Mouse (Mus musculus) neural tube, embryonic 14.5 days (tissue): Measurements from ENCODE around the gene Ehd3. TPM values are rescaled to one million over a fixed set of nuclear protein-coding genes. Genes with fewer than 3 reads are reported as not detected.

Source experiments
- ATAC-seq: fragments of 200-750 bp; cut with Nextera tagmentation; 2 replicates; pipeline ENCODE4 v1.8.0; 2017; ENCODE audit warnings: low read depth, mild to moderate bottlenecking, moderate TSS enrichment, moderate library complexity
- H3K27ac ChIP-seq: fragments of 300-500 bp; sonication (generic); 2 replicates; pipeline ENCODE4 v1.5.1; 2014; ENCODE audit warnings: low read depth, mild to moderate bottlenecking, control low read depth, low read length, moderate library complexity, mixed read lengths
- H3K27me3 ChIP-seq: fragments of 300-500 bp; sonication (generic); 2 replicates; pipeline ENCODE4 v1.6.1; 2014; ENCODE audit warnings: low read length; ENCODE audit not compliant: control insufficient read depth, insufficient read depth
- H3K36me3 ChIP-seq: fragments of 300-500 bp; sonication (generic); 2 replicates; pipeline ENCODE4 v1.6.1; 2014; ENCODE audit warnings: low read length, mixed read lengths; ENCODE audit not compliant: control insufficient read depth, insufficient read depth
- H3K4me1 ChIP-seq: fragments of 300-500 bp; sonication (generic); 2 replicates; pipeline ENCODE4 v1.6.1; 2014; ENCODE audit warnings: low read length; ENCODE audit not compliant: control insufficient read depth, insufficient read depth
- H3K4me2 ChIP-seq: fragments of 300-500 bp; sonication (generic); 2 replicates; pipeline ENCODE4 v1.6.1; 2014; ENCODE audit warnings: mild to moderate bottlenecking, low read depth, low read length, control low read depth
- H3K4me3 ChIP-seq: fragments of 300-500 bp; sonication (generic); 2 replicates; pipeline ENCODE4 v1.5.1; 2014; ENCODE audit warnings: low read depth, low read length, control low read depth, mixed read lengths
- H3K9ac ChIP-seq: fragments of 300-500 bp; sonication (generic); replicated peaks from 2 replicates; pipeline ENCODE4 v1.6.1; 2014; ENCODE audit warnings: low read depth, mild to moderate bottlenecking, control low read depth, low read length, mixed read lengths
- H3K9me3 ChIP-seq: fragments of 300-500 bp; sonication (generic); 2 replicates; pipeline ENCODE4 v1.6.1; 2016; ENCODE audit warnings: low read length; ENCODE audit not compliant: control insufficient read depth
- WGBS: fragments of 180-500 bp; shearing (Covaris S2); extraction: QIAGEN DNeasy Blood & Tissue Kit; methylation state at CpG from one replicate; pipeline ENCODE4 v1.1.7; 2014; 5-methylcytosine and 5-hydroxymethylcytosine counted together
- polyA plus RNA-seq: library from polyadenylated mRNA; unstranded; fragments of >200 nt; fragmentation: Nextera tagmentation; extraction: Ambion mirVana; gene quantifications from 2 replicates; pipeline ENCODE4 v1.2.1, GENCODE M21; 2014

Ehd3 gene
- polyA plus RNA-seq, 1 experiment from 2014 or later = 25.4 TPM

- no peaks in the 10 kb centered on the region for H3K27me3 ChIP-seq
- H3K27ac ChIP-seq = no peak overlapping the region
- H3K4me2 ChIP-seq = no peak overlapping the region
- peaks cover 2% of the 10 kb centered on the region; the same call in 1 of the 2 replicates for H3K36me3 ChIP-seq
- ATAC-seq = no peak
- H3K4me1 ChIP-seq = peaks cover 4% of the 10 kb centered on the region; the same call in 1 of the 2 replicates
- H3K9ac ChIP-seq = no peak overlapping the region
- 88% methylated on average over 4 of the region's 4 CpGs for WGBS
- H3K4me3 ChIP-seq = no peak overlapping the region
- no peaks in the 10 kb centered on the region for H3K9me3 ChIP-seq
Measured at GRCm38 (mm10) chr17:73822255-73822654, 18.3 kb downstream of the Ehd3 start.

GRCm38 (mm10) chr17:73823121-73824021, 19.4 kb downstream of the Ehd3 start:
- 73% methylated on average over 17 of the region's 17 CpGs for WGBS
- Histone ChIP-seq H3K27ac (0 out of 2 replicates have a peak overlapping the region, but pooled peaks have one; percentile 18), H3K27me3 (no peaks in the 10 kb centered on the region), H3K4me1 (peaks cover 4% of the 10 kb centered on the region; the same call in 1 of the 2 replicates), H3K4me3 (no peak overlapping the region), H3K9ac (no peak overlapping the region), H3K4me2 (no peak overlapping the region), H3K36me3 (peaks cover 3% of the 10 kb centered on the region; the same call in 1 of the 2 replicates), H3K9me3 (no peaks in the 10 kb centered on the region)
- ATAC-seq = peak; percentile 60; the same call in 1 of the 2 replicates

GRCm38 (mm10) chr17:73824022-73824340, 20.0 kb downstream of the Ehd3 start:
- ATAC-seq = no peak
- H3K27ac ChIP-seq = no peak overlapping the region
- H3K36me3 ChIP-seq = peaks cover 3% of the 10 kb centered on the region; the same call in 1 of the 2 replicates
- 62% methylated on average over 6 of the region's 6 CpGs for WGBS
- no peaks in the 10 kb centered on the region for H3K9me3 ChIP-seq
- H3K4me1 ChIP-seq = peaks cover 4% of the 10 kb centered on the region; the same call in 1 of the 2 replicates
- no peak overlapping the region for H3K9ac ChIP-seq
- H3K4me3 ChIP-seq = no peak overlapping the region
- no peaks in the 10 kb centered on the region for H3K27me3 ChIP-seq
- no peak overlapping the region for H3K4me2 ChIP-seq

DNA sequence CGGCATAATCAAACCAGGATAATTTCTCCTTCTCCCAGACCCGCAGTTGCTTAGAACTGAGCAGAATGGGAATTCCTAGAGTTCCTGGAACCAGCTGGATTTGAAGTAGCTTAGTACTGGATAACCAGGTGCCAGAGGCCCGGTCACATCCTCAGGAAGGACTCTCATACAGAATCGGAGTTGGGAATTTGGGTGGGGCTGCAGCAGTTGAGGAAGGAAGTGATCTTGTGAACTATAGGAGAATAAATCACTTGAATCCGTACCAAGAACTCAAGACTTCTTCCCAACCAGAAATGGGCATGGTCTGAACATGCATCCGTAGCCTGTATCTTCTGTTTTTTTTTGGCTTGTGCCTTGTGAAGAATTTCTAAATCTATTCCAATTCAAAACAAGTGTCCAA, 22.2 kb downstream of the Ehd3 start:
- H3K4me1 ChIP-seq = peaks cover 4% of the 10 kb centered on the region; the same call in 1 of the 2 replicates
- no peak overlapping the region for H3K27ac ChIP-seq
- no peak overlapping the region for H3K4me3 ChIP-seq
- no peak overlapping the region for H3K9ac ChIP-seq
- H3K4me2 ChIP-seq = no peak overlapping the region
- no peaks in the 10 kb centered on the region for H3K27me3 ChIP-seq
- H3K9me3 ChIP-seq = no peaks in the 10 kb centered on the region
- H3K36me3 ChIP-seq = peaks cover 8% of the 10 kb centered on the region
- 94% methylated on average over 6 of the region's 6 CpGs for WGBS
- no peak for ATAC-seq

DNA sequence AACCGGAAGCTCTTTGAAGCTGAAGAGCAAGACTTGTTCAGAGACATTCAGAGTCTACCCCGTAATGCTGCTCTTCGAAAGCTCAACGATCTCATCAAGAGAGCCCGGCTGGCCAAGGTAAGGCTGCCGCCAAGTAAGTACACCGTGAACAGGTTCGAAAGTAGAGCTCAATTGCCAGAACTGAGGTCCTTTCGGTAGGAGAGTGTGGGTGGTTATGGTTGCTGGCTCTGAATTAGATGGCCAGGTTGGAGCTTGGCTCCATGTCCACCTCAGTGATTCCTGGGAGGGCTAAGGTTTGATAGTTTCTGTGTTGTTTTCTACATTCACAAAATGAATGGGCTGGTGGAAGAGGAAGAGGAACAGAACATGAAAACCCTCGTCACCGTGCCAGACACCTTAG, 23.5 kb downstream of the Ehd3 start:
- Histone ChIP-seq H3K9me3 (no peaks in the 10 kb centered on the region), H3K9ac (no peak overlapping the region), H3K4me2 (no peak overlapping the region), H3K36me3 (peaks cover 8% of the 10 kb centered on the region), H3K4me1 (peaks cover 4% of the 10 kb centered on the region; the same call in 1 of the 2 replicates), H3K27ac (no peak overlapping the region), H3K27me3 (no peaks in the 10 kb centered on the region), H3K4me3 (no peak overlapping the region)
- no peak for ATAC-seq
- whole genome bisulfite sequencing = over 99% methylated on average over 11 of the region's 11 CpGs

DNA sequence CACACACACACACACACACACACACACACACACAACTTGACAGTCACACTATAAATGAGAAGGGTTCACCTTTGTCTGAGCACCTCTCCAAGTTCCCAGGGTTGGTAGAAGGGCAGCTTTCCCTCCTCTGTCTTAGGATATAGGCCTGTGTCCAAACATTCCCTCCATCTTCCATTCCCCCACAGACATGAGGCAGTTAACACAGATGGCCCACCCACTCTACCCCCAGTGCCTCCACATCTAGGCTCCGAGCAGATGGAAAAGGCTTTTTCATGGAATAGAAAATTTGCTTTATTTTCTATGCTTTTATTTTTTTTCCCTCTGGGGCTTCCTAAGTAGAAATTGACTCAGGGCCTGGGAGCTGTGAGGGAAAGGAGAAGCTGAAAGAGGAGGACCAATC, 26.6 kb downstream of the Ehd3 start:
- no peak for ATAC-seq
- Histone ChIP-seq H3K27ac (no peak overlapping the region), H3K4me1 (no peaks in the 10 kb centered on the region), H3K4me2 (no peak overlapping the region), H3K4me3 (no peak overlapping the region), H3K9me3 (no peaks in the 10 kb centered on the region), H3K36me3 (peaks cover 8% of the 10 kb centered on the region), H3K27me3 (no peaks in the 10 kb centered on the region), H3K9ac (no peak overlapping the region)
- WGBS = 83% methylated on average over 1 of the region's 1 CpGs

- 65% methylated on average over 4 of the region's 4 CpGs for WGBS
- H3K36me3 ChIP-seq = peaks cover 8% of the 10 kb centered on the region
- H3K9me3 ChIP-seq = no peaks in the 10 kb centered on the region
- no peak overlapping the region for H3K4me3 ChIP-seq
- no peak overlapping the region for H3K4me2 ChIP-seq
- no peak overlapping the region for H3K9ac ChIP-seq
- no peaks in the 10 kb centered on the region for H3K27me3 ChIP-seq
- no peak overlapping the region for H3K27ac ChIP-seq
- no peaks in the 10 kb centered on the region for H3K4me1 ChIP-seq
- no peak for ATAC-seq
Measured at GRCm38 (mm10) chr17:73831427-73831826, 27.5 kb downstream of the Ehd3 start.

GRCm38 (mm10) chr17:73832901-73833300, 29.0 kb downstream of the Ehd3 start:
- H3K9ac ChIP-seq = no peak overlapping the region
- 97% methylated on average over 1 of the region's 1 CpGs for WGBS
- peaks cover 4% of the 10 kb centered on the region; the same call in 1 of the 2 replicates for H3K36me3 ChIP-seq
- H3K4me1 ChIP-seq = no peaks in the 10 kb centered on the region
- H3K9me3 ChIP-seq = no peaks in the 10 kb centered on the region
- H3K4me3 ChIP-seq = no peak overlapping the region
- H3K4me2 ChIP-seq = no peak overlapping the region
- no peak for ATAC-seq
- no peak overlapping the region for H3K27ac ChIP-seq
- no peaks in the 10 kb centered on the region for H3K27me3 ChIP-seq

DNA sequence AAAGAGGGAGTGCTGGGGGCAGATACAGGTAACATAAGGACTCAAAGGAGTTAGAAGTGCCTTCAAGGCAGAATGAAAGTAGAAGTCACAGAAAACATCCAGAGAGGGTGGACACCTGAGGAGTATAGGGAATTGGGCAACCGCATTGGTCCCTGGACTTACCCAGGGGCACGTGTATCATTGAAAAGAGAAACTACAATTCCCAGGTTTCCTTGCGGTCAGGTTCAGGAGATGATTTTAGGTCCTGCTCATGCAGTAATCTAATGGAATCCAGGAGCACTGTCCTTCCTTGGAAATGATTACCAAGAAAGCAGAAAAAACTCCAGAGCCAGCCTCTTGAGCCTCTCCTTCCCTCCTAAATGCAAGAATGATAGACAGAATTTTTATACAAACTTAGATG, 29.5 kb downstream of the Ehd3 start:
- ATAC-seq = no peak
- no peak overlapping the region for H3K9ac ChIP-seq
- no peaks in the 10 kb centered on the region for H3K27me3 ChIP-seq
- H3K4me2 ChIP-seq = no peak overlapping the region
- no peaks in the 10 kb centered on the region for H3K9me3 ChIP-seq
- 90% methylated on average over 3 of the region's 3 CpGs for WGBS
- H3K4me1 ChIP-seq = no peaks in the 10 kb centered on the region
- no peak overlapping the region for H3K27ac ChIP-seq
- peaks cover 4% of the 10 kb centered on the region; the same call in 1 of the 2 replicates for H3K36me3 ChIP-seq
- H3K4me3 ChIP-seq = no peak overlapping the region
